Mouse (Mus musculus) sigmoid colon, adult 10 weeks (tissue): ENCODE measurements around the gene Fcrlb. TPM values are rescaled to one million over a fixed set of nuclear protein-coding genes. Genes with fewer than 3 reads are reported as not detected.

ENCODE experiments used
- polyA plus RNA-seq: library from polyadenylated mRNA; stranded (reverse); fragments of 350-450 nt; fragmentation: Illumina TruSeq; extraction: RNeasy Lipid Tissue Mini Kit (QIAGEN cat#74804); gene quantifications from one replicate; pipeline ENCODE4 v1.2.3, GENCODE M21; 2014; ENCODE audit warnings: low read depth, low replicate concordance

Fcrlb gene
- polyA plus RNA-seq, result not detected

DNA sequence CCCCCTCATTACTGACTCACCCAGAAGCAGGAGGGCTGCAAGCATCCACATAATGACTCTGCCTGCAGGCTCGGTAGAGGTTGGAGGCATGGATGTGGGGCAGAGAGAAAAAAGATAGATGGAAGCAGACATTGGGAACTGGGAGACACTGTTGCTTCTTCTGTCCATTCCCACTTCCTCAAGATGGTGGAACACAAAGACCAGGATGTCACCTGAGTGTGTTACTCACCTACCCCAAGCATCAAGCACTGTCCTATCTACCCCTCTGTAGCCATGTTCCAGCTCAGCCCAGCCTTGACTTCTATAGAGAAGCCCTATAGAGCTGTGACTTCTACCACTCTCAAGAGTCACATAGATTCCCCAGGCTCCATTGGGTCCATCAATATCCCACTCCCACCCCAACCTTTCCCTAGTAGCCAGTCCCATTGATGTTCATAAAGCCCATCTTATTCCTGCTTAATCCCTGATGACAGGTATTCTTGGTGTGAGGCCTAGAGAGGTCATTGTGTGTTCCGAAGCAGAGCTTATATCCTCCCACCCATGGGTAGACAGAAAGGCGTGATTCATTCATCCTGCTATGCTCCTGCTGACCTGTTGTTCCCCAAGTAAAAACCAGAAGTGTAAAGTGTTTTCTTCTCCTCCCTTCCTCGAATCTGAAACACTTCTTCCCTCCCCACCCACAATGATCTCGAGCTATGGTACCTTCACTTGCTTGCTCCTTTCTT is at the start of gene Fcrlb:
TSS of gene Fcrlb (minus strand) at position 51 of the 725 bp plus-strand sequence.

GRCm38 (mm10) chr1:170927378-170927777 is 14.6 kb upstream of the Fcrlb start, which contains the start of gene Fcrla:
Gene Fcrla (minus strand): TSS chr1:170927583.

GRCm38 (mm10) chr1:170884978-170885561 is 27.7 kb downstream of the Fcrlb start, which contains the start of the genes Gm26620 and Dusp12:
Gene Gm26620 (plus strand): TSS chr1:170885065.
Gene Dusp12 (minus strand): TSS chr1:170885540.

GRCm38 (mm10) chr1:170867691-170868105 is 45.0 kb downstream of the Fcrlb start, which contains the start of gene Atf6:
Gene Atf6 (minus strand): TSS chr1:170867771.

Other genes starting within 250 kb of the Fcrlb start
- gene Atf6, start 45.2 kb downstream of the Fcrlb start, polyA plus RNA-seq, result 47.0 TPM
- not detected for gene Gm26620, start 27.9 kb downstream of the Fcrlb start, polyA plus RNA-seq
- 20.4 TPM for gene Dusp12, start 27.4 kb downstream of the Fcrlb start, polyA plus RNA-seq
- gene Fcrla, start 14.6 kb upstream of the Fcrlb start, polyA plus RNA-seq, result 6.3 TPM
- 42.3 TPM for gene Fcgr2b, start 63.6 kb upstream of the Fcrlb start, polyA plus RNA-seq
- 2.5 TPM for gene Fcgr4, start 106.0 kb upstream of the Fcrlb start, polyA plus RNA-seq
- gene Fcgr3, start 152.0 kb upstream of the Fcrlb start, polyA plus RNA-seq, result 10.6 TPM
- gene Cfap126, start 201.0 kb upstream of the Fcrlb start, polyA plus RNA-seq, result 1.3 TPM
- gene Sdhc, start 237.7 kb upstream of the Fcrlb start, polyA plus RNA-seq, result 44.4 TPM
- not detected for gene Mpz, start 237.8 kb upstream of the Fcrlb start, polyA plus RNA-seq